ENCODE assay signal across 8 mouse cellular contexts in the genomic region with DNA sequence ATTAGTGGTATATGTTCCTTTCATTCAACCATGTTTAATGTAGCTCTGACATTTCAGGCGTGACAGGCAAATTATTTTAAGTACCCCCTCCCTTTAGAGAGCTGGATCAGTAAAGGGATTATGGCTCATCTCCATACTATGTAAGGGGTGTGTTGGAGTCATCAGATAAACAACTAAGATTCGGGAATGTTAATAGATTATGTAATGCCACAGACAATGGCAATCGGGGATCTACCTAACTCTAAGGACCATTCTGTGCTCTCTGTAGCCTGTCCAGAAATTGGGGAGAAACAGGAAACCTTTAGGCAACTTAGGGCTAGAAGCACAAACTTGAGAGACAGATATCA. TPM values are rescaled to one million over a fixed set of nuclear protein-coding genes. Genes with fewer than 3 reads are reported as not detected.
A peak's percentile ranks its signal among the peaks of the same experiment; 100 is the strongest.
DNase-seq lines count a peak whose midpoint lies in the region; ATAC-seq and TF ChIP-seq lines count a peak whose summit lies in the region.

No protein-coding gene starts in this region.

- peak overlapping the region; percentile 82 for H3K27ac ChIP-seq in heart, adult 2 months
- peak overlapping the region; percentile 82 for H3K27ac ChIP-seq in forebrain, embryonic 16.5 days (ENCODE audit: low read length)
- H3K27ac ChIP-seq in liver, embryonic 15.5 days (replicated peaks): no peak overlapping the region

- no peak for TF ChIP-seq CTCF in heart, adult 2 months (IDR thresholded peaks at IDR 0.05)

- H3K4me2 ChIP-seq in forebrain, embryonic 16.5 days (ENCODE audit: low read length): peak overlapping the region; percentile 51
- H3K4me2 ChIP-seq in liver, embryonic 15.5 days: peak overlapping the region; percentile 60

- H3K4me1 ChIP-seq in heart, adult 2 months (ENCODE audit: control insufficient read depth, insufficient read depth, low read length): no peaks in the 10 kb centered on the region
- peaks cover 16% of the 10 kb centered on the region for H3K4me1 ChIP-seq in forebrain, embryonic 16.5 days (replicated peaks; ENCODE audit: control insufficient read depth, insufficient read depth, low read length)
- H3K4me1 ChIP-seq in liver, embryonic 15.5 days (replicated peaks): peaks cover 14% of the 10 kb centered on the region

- intact Hi-C loops in heart, adult 2 months (cut with DNase I): loop anchor here (2.0 kb wide), 1 partner anchor 21 kb away; no protein-coding TSS in a partner anchor
- intact Hi-C loops in heart, postnatal 25 days (cut with DNase I): no loop called here
- intact Hi-C loops in left cerebral cortex, postnatal 36 days (cut with DNase I): no loop called here

- no peaks in the 10 kb centered on the region for H3K9me3 ChIP-seq in forebrain, embryonic 16.5 days (ENCODE audit: control insufficient read depth, low read length)
- no peaks in the 10 kb centered on the region for H3K9me3 ChIP-seq in liver, embryonic 15.5 days (replicated peaks)

- TF ChIP-seq POLR2A in heart, adult 2 months (IDR thresholded peaks at IDR 0.05; ENCODE audit: insufficient read depth, low read depth, low read length): no peak

- H3K9ac ChIP-seq in heart, adult 2 months (ENCODE audit: low read depth, low read length): no peak overlapping the region; the same call in 1 of the 2 replicates
- peak overlapping the region; percentile 78 for H3K9ac ChIP-seq in forebrain, embryonic 16.5 days (replicated peaks; ENCODE audit: low read depth, low read length)
- H3K9ac ChIP-seq in liver, embryonic 15.5 days: peak overlapping the region; percentile 85; the same call in 1 of the 2 replicates

- no peaks in the 10 kb centered on the region for H3K27me3 ChIP-seq in heart, adult 2 months (ENCODE audit: control insufficient read depth, insufficient read depth, low read length)
- H3K27me3 ChIP-seq in forebrain, embryonic 16.5 days (replicated peaks; ENCODE audit: control insufficient read depth, insufficient read depth, low read length): no peaks in the 10 kb centered on the region
- H3K27me3 ChIP-seq in liver, embryonic 15.5 days: peaks cover 4% of the 10 kb centered on the region; the same call in 1 of the 2 replicates

- no peak for DNase-seq in heart, adult 2 months
- DNase-seq in heart, postnatal 25 days (ENCODE audit: low spot score): no peak
- DNase-seq in B cell, adult 2 months: no peak
- DNase-seq in thymus, postnatal 4 days: no peak
- no peak for DNase-seq in left cerebral cortex, postnatal 36 days (ENCODE audit: low spot score in 2 of 2)

- H3K4me3 ChIP-seq in heart, adult 2 months: peak overlapping the region; percentile 90
- peak overlapping the region; percentile 62 for H3K4me3 ChIP-seq in forebrain, embryonic 16.5 days (replicated peaks; ENCODE audit: low read length)
- H3K4me3 ChIP-seq in liver, embryonic 15.5 days (replicated peaks): peak overlapping the region; percentile 75

- WGBS in heart, adult 2 months: 86% methylated on average over 3 of the region's 3 CpGs
- 82% methylated on average over 3 of the region's 3 CpGs for WGBS in forebrain, embryonic 16.5 days
- WGBS in liver, embryonic 15.5 days (ENCODE audit: insufficient replicate concordance): 79% methylated on average over 3 of the region's 3 CpGs

- no peaks in the 10 kb centered on the region; the same call in 1 of the 2 replicates for H3K79me2 ChIP-seq in heart, adult 2 months (replicated peaks; ENCODE audit: control insufficient read depth, insufficient read depth, low read length)

- peak; percentile 2 for ATAC-seq in CD4-positive, CD25-positive, alpha-beta regulatory T cell, adult 4 months
- ATAC-seq in forebrain, embryonic 16.5 days: peak; percentile 18; the same call in 1 of the 2 replicates
- ATAC-seq in liver, embryonic 15.5 days (ENCODE audit: insufficient read depth): no peak

- TF ChIP-seq EP300 in heart, adult 2 months (IDR thresholded peaks at IDR 0.05; ENCODE audit: insufficient read depth, low read depth, low read length): no peak

- peaks cover 3% of the 10 kb centered on the region for H3K36me3 ChIP-seq in heart, adult 2 months (ENCODE audit: control insufficient read depth, insufficient read depth, low read length)
- H3K36me3 ChIP-seq in forebrain, embryonic 16.5 days (ENCODE audit: control insufficient read depth, insufficient read depth): 0 out of 2 replicates have a peak, but pooled peaks cover 3% of the 10 kb centered on the region
- H3K36me3 ChIP-seq in liver, embryonic 15.5 days (replicated peaks): peaks cover 13% of the 10 kb centered on the region; the same call in 1 of the 2 replicates

RNA-seq across cellular contexts. Expression of gene Ddx1, which starts 0.5 kb away (rescaled TPM):
- 10 to 100 TPM; 80.5 to 89.7 TPM for total RNA-seq in heart, adult 2 months (2021)
- 9.1 and 18.3 TPM in 2 replicates for polyA plus RNA-seq in heart, adult 2 months (2012; rRNA removed)
- total RNA-seq in heart, postnatal 25 days (2021): 10 to 100 TPM; 72.1 to 81.2 TPM
- polyA plus RNA-seq in CD4-positive, CD25-positive, alpha-beta regulatory T cell, adult 4 months (2017; shearing (Covaris generic)): 10 to 100 TPM; 71.3 to 83.1 TPM
- 157 and 163 TPM in 2 replicates for polyA plus RNA-seq in forebrain, embryonic 16.5 days (2015; fragmentation: Nextera tagmentation; extraction: Ambion mirVana)
- polyA plus RNA-seq in liver, embryonic 15.5 days (2015; fragmentation: Nextera tagmentation; extraction: Ambion mirVana): 52.4 and 54.0 TPM in 2 replicates
- total RNA-seq in left cerebral cortex, postnatal 36 days (2021): 100 to 1,000 TPM; 112 to 127 TPM

RNA-seq across cellular contexts. Expression of gene Nbas, which starts 19.4 kb away (rescaled TPM):
- 10 to 100 TPM; 28.9 to 33.6 TPM for total RNA-seq in heart, adult 2 months (2021)
- polyA plus RNA-seq in heart, adult 2 months (2012; rRNA removed): 12.8 and 18.8 TPM in 2 replicates
- total RNA-seq in heart, postnatal 25 days (2021): 10 to 100 TPM; 28.3 to 28.5 TPM
- 10 to 100 TPM; 10.7 to 21.3 TPM for polyA plus RNA-seq in CD4-positive, CD25-positive, alpha-beta regulatory T cell, adult 4 months (2017; shearing (Covaris generic))
- 12.3 and 13.7 TPM in 2 replicates for polyA plus RNA-seq in forebrain, embryonic 16.5 days (2015; fragmentation: Nextera tagmentation; extraction: Ambion mirVana)
- polyA plus RNA-seq in liver, embryonic 15.5 days (2015; fragmentation: Nextera tagmentation; extraction: Ambion mirVana): 4.5 and 5.1 TPM in 2 replicates
- 10 to 100 TPM; 31.3 to 33.6 TPM for total RNA-seq in left cerebral cortex, postnatal 36 days (2021)
